Mouse (Mus musculus) MEL (cell line): ENCODE data around the gene Gpr84. TPM values are rescaled to one million over a fixed set of nuclear protein-coding genes. Genes with fewer than 3 reads are reported as not detected.

Experiments
- DNase-seq: peaks from one replicate; pipeline ENCODE4 v3.0.0; 2011; ENCODE audit warnings: low read depth, low spot score
- H3K27ac ChIP-seq: 2 replicates; pipeline ENCODE4 v1.5.1; 2012; ENCODE audit warnings: low read depth, mild to moderate bottlenecking, control low read depth, low read length, moderate library complexity; ENCODE audit not compliant: control insufficient read depth
- H3K27me3 ChIP-seq, 2 experiments: fragments of 150-350 bp in 1 of 2; sonication (generic) in 1 of 2; 2 replicates each; pipeline ENCODE4 v1.6.1; 2012; ENCODE audit warnings: low read length in 2 of 2, mild to moderate bottlenecking in 2 of 2, improper control_type of control experiment in 1 of 2, moderate library complexity in 1 of 2; ENCODE audit not compliant: insufficient read depth in 2 of 2, control insufficient read depth in 1 of 2
- H3K36me3 ChIP-seq, 2 experiments: 2 replicates each; pipeline ENCODE4 v1.6.1; 2012 to 2014; ENCODE audit warnings: low read length in 2 of 2, improper control_type of control experiment in 1 of 2, inconsistent platforms in 1 of 2, mild to moderate bottlenecking in 1 of 2; ENCODE audit not compliant: insufficient read depth in 2 of 2, control insufficient read depth in 1 of 2
- H3K4me1 ChIP-seq, 2 experiments: fragments of 150-350 bp in 1 of 2; sonication (generic) in 1 of 2; 2 replicates each; pipeline ENCODE4 v1.6.1; 2012; ENCODE audit warnings: low read length in 2 of 2, improper control_type of control experiment in 1 of 2, mild to moderate bottlenecking in 1 of 2; ENCODE audit not compliant: insufficient read depth in 2 of 2, control insufficient read depth in 1 of 2
- H3K4me3 ChIP-seq, 2 experiments: fragments of 150-350 bp in 1 of 2; sonication (generic) in 1 of 2; 2 replicates each; pipeline ENCODE4 v1.5.1; 2012; ENCODE audit warnings: low read depth in 2 of 2, low read length in 2 of 2, mild to moderate bottlenecking in 2 of 2, moderate library complexity in 2 of 2, control low read depth in 1 of 2, improper control_type of control experiment in 1 of 2; ENCODE audit not compliant: control insufficient read depth in 1 of 2, insufficient read depth in 1 of 2
- H3K79me2 ChIP-seq: 2 replicates; pipeline ENCODE4 v1.6.1; 2012; ENCODE audit warnings: mild to moderate bottlenecking, low read length, moderate library complexity; ENCODE audit not compliant: control insufficient read depth, poor library complexity, insufficient read depth
- H3K9ac ChIP-seq: 2 replicates; pipeline ENCODE4 v1.6.1; 2012; ENCODE audit warnings: low read depth, mild to moderate bottlenecking, control low read depth, low read length, moderate library complexity; ENCODE audit not compliant: control insufficient read depth, poor library complexity, severe bottlenecking
- H3K9me3 ChIP-seq: fragments of 150-350 bp; sonication (generic); replicated peaks from 2 replicates; pipeline ENCODE4 v1.6.1; 2012; ENCODE audit warnings: mild to moderate bottlenecking, low read length, improper control_type of control experiment, moderate library complexity; ENCODE audit not compliant: insufficient read depth
- BHLHE40 ChIP-seq: IDR thresholded peaks from 2 replicates; pipeline ENCODE4 v1.6.1; 2012; ENCODE audit warnings: low read depth, mild to moderate bottlenecking, inconsistent platforms, low read length, improper control_type of control experiment, borderline replicate concordance
- CHD2 ChIP-seq: IDR thresholded peaks from 2 replicates; pipeline ENCODE4 v1.6.1; 2011; ENCODE audit warnings: low read length, improper control_type of control experiment
- CTCF ChIP-seq, 3 experiments: IDR thresholded peaks in 2 of 3; conservative IDR thresholded peaks in 1 of 3; 2 replicates each; pipeline ENCODE4 v1.5.1; 2011 to 2012; ENCODE audit warnings: low read length in 3 of 3, low read depth in 2 of 3, mild to moderate bottlenecking in 2 of 3, improper control_type of control experiment in 1 of 3, inconsistent platforms in 1 of 3, mixed read lengths in 1 of 3, moderate library complexity in 1 of 3; ENCODE audit not compliant: control insufficient read depth in 1 of 3, insufficient read depth in 1 of 3, poor library complexity in 1 of 3, severe bottlenecking in 1 of 3
- EP300 ChIP-seq, 2 experiments: IDR thresholded peaks; 2 replicates each; pipeline ENCODE4 v1.6.1; 2011; ENCODE audit warnings: improper control_type of control experiment in 2 of 2, low read length in 2 of 2, low read depth in 1 of 2, mild to moderate bottlenecking in 1 of 2
- ETS1 ChIP-seq: IDR thresholded peaks from 2 replicates; pipeline ENCODE4 v1.6.1; 2012; ENCODE audit warnings: low read depth, mild to moderate bottlenecking, inconsistent platforms, low read length, improper control_type of control experiment, moderate library complexity
- GABPA ChIP-seq: IDR thresholded peaks from 2 replicates; pipeline ENCODE4 v1.6.1; 2012; ENCODE audit warnings: low read depth, mild to moderate bottlenecking, inconsistent platforms, low read length, improper control_type of control experiment, moderate library complexity
- MAX ChIP-seq: IDR thresholded peaks from 2 replicates; pipeline ENCODE4 v1.6.1; 2011; ENCODE audit warnings: low read length, improper control_type of control experiment
- MEF2A ChIP-seq: IDR thresholded peaks from 2 replicates; pipeline ENCODE4 v1.6.1; 2014; ENCODE audit warnings: low read depth, mild to moderate bottlenecking, inconsistent platforms, low read length, improper control_type of control experiment; ENCODE audit not compliant: poor library complexity, insufficient replicate concordance, severe bottlenecking; ENCODE audit errors: extremely low read depth
- MYC ChIP-seq: IDR thresholded peaks from 2 replicates; pipeline ENCODE4 v1.6.1; 2011; ENCODE audit warnings: low read depth, mild to moderate bottlenecking, low read length, improper control_type of control experiment, moderate library complexity
- POLR2AphosphoS2 ChIP-seq: IDR thresholded peaks from 2 replicates; pipeline ENCODE4 v1.6.1; 2011; ENCODE audit warnings: low read length, improper control_type of control experiment
- SMC3 ChIP-seq: IDR thresholded peaks from 2 replicates; pipeline ENCODE4 v1.6.1; 2011; ENCODE audit warnings: low read depth, low read length, improper control_type of control experiment
- TAL1 ChIP-seq: IDR thresholded peaks from 2 replicates; pipeline ENCODE4 v1.6.1; 2012; ENCODE audit warnings: mild to moderate bottlenecking, inconsistent platforms, low read length, moderate library complexity, mixed read lengths
- TBP ChIP-seq: IDR thresholded peaks from 2 replicates; pipeline ENCODE4 v1.8.0; 2011; ENCODE audit warnings: low read depth, low read length, improper control_type of control experiment
- UBTF ChIP-seq: IDR thresholded peaks from 2 replicates; pipeline ENCODE4 v1.6.1; 2012; ENCODE audit warnings: low read depth, mild to moderate bottlenecking, inconsistent platforms, low read length, improper control_type of control experiment, moderate library complexity, borderline replicate concordance; ENCODE audit not compliant: insufficient read depth
- USF1 ChIP-seq: IDR thresholded peaks from 2 replicates; pipeline ENCODE4 v1.6.1; 2014; ENCODE audit warnings: low read depth, mild to moderate bottlenecking, inconsistent platforms, low read length, improper control_type of control experiment, moderate library complexity
- ZC3H11A ChIP-seq: IDR thresholded peaks from 2 replicates; pipeline ENCODE4 v1.6.1; 2012; ENCODE audit warnings: low read depth, mild to moderate bottlenecking, inconsistent platforms, low read length, improper control_type of control experiment
- ZKSCAN1 ChIP-seq: IDR thresholded peaks from 2 replicates; pipeline ENCODE4 v1.6.1; 2012; ENCODE audit warnings: low read depth, mild to moderate bottlenecking, inconsistent platforms, low read length, improper control_type of control experiment, moderate library complexity
- polyA plus RNA-seq, 2 experiments: library from polyadenylated mRNA; stranded (reverse) in 1 of 2; unstranded in 1 of 2; fragments of >175 nt in 1 of 2; fragments of >200 nt in 1 of 2; gene quantifications; 2 replicates each; pipeline versions ENCODE4 v1.2.1 to v1.2.4; 2012; ENCODE audit warnings: low replicate concordance in 2 of 2, low read depth in 1 of 2; ENCODE audit not compliant: insufficient read length in 2 of 2, insufficient read depth in 1 of 2, missing spikeins in 1 of 2
- total RNA-seq: library from RNA; depleted of rRNA; stranded (reverse); fragments of 300-350 nt; gene quantifications from 2 replicates; pipeline ENCODE4 v1.2.3, GENCODE M21; 2012

Gene Gpr84
- total and polyA plus RNA-seq, 3 experiments, result 0.12 to 0.21 TPM; not detected in 1

GRCm38 (mm10) chr15:103303916-103304615 lies 6.3 kb downstream of the Gpr84 start:
- Histone ChIP-seq H3K27me3 (no peaks in the 10 kb centered on the region), H3K4me1 (no peaks in the 10 kb centered on the region; a peak in 2 of 4 replicates), H3K4me3 (no peak overlapping the region), H3K36me3 (peaks cover 0 to 3% of the 10 kb centered on the region in 2 experiments; a peak in 2 of 4 replicates), H3K79me2 (no peaks in the 10 kb centered on the region), H3K9me3 (no peaks in the 10 kb centered on the region), H3K27ac (no peak overlapping the region), H3K9ac (no peak overlapping the region)
- no peak for TF ChIP-seq ZC3H11A
- no peak for TF ChIP-seq POLR2AphosphoS2
- TF ChIP-seq CHD2, result no peak
- no peak for TF ChIP-seq EP300 (IDR thresholded peaks at IDR 0.05; ENCODE audit: low read depth in 1 of 2, low read length in 2 of 2)
- TF ChIP-seq USF1, result no peak
- TF ChIP-seq GABPA, result no peak
- no peak for TF ChIP-seq MEF2A
- TF ChIP-seq ZKSCAN1, result no peak
- no peak for TF ChIP-seq CTCF (IDR thresholded peaks at IDR 0.05 in 2 of 3, conservative IDR thresholded peaks at IDR 0.05 in 1 of 3; ENCODE audit: control insufficient read depth in 1 of 3, insufficient read depth in 1 of 3, low read depth in 2 of 3, low read length in 3 of 3, poor library complexity in 1 of 3, severe bottlenecking in 1 of 3)
- no peak for TF ChIP-seq TAL1
- DNase-seq, result no peak

GRCm38 (mm10) chr15:103302341-103303021 lies 7.9 kb downstream of the Gpr84 start:
- Histone ChIP-seq H3K9ac (no peak overlapping the region), H3K4me3 (no peak overlapping the region), H3K27ac (no peak overlapping the region), H3K4me1 (no peaks in the 10 kb centered on the region; a peak in 2 of 4 replicates), H3K9me3 (no peaks in the 10 kb centered on the region), H3K79me2 (no peaks in the 10 kb centered on the region), H3K27me3 (no peaks in the 10 kb centered on the region), H3K36me3 (peaks cover 0 to 3% of the 10 kb centered on the region in 2 experiments; a peak in 2 of 4 replicates)
- TF ChIP-seq MYC (no peak), USF1 (no peak), ETS1 (no peak), TBP (no peak), UBTF (no peak), MAX (no peak), EP300 (IDR thresholded peaks at IDR 0.05; ENCODE audit: low read depth in 1 of 2, low read length in 2 of 2) (no peak), SMC3 (no peak), CHD2 (no peak), BHLHE40 (no peak)
- DNase-seq, result no peak
